Mouse (Mus musculus) liver, postnatal 0 days (tissue): Measurements from ENCODE around the gene Trpm4.

Experiments
- CTCF ChIP-seq: sonication (generic); IDR thresholded peaks from 2 replicates; pipeline ENCODE4 v1.5.1; 2016; ENCODE audit warnings: antibody characterized with exemption, low read depth
- EP300 ChIP-seq: IDR thresholded peaks from 2 replicates; pipeline ENCODE4 v1.6.1; 2016; ENCODE audit warnings: antibody characterized with exemption, low read depth, mild to moderate bottlenecking

GRCm38 (mm10) chr7:45368178-45368577 lies 34.6 kb upstream of the Trpm4 start:
- TF ChIP-seq CTCF, result no peak
- TF ChIP-seq EP300, result no peak
